Comparison of ENCODE assay signal across 21 mouse cellular contexts in genomic region chr8:64422850-64423214, GRCm38 (mm10).
DNase-seq lines count a peak whose midpoint lies in the region; ATAC-seq and TF ChIP-seq lines count a peak whose summit lies in the region.
"Had no signal": no experiment of that assay in that cellular context is flagged by ENCODE, and none has a peak within 500 bp of the region (broad histone marks: within the 10 kb centered on the region; RNA-seq: fewer than 3 reads in every experiment).

No protein-coding gene starts in this region.

- no peaks in the 10 kb centered on the region for H3K9me3 ChIP-seq in midbrain, embryonic 12.5 days
- H3K9me3 ChIP-seq in midbrain, embryonic 10.5 days (replicated peaks), result no peaks in the 10 kb centered on the region
- H3K9me3 ChIP-seq in forebrain, embryonic 16.5 days (ENCODE audit: control insufficient read depth, low read length), result no peaks in the 10 kb centered on the region
- no peaks in the 10 kb centered on the region for H3K9me3 ChIP-seq in midbrain, embryonic 13.5 days
- no peaks in the 10 kb centered on the region for H3K9me3 ChIP-seq in kidney, embryonic 16.5 days (ENCODE audit: low read length)
- H3K9me3 ChIP-seq: embryonic facial prominence, embryonic 12.5 days; heart, embryonic 13.5 days had no signal

- 0 out of 2 replicates have a peak, but pooled peaks cover 5% of the 10 kb centered on the region for H3K27me3 ChIP-seq in midbrain, embryonic 12.5 days
- no peaks in the 10 kb centered on the region; the same call in 1 of the 2 replicates for H3K27me3 ChIP-seq in midbrain, embryonic 10.5 days (ENCODE audit: low read depth, poor library complexity, severe bottlenecking)
- no peaks in the 10 kb centered on the region for H3K27me3 ChIP-seq in forebrain, embryonic 16.5 days (replicated peaks; ENCODE audit: control insufficient read depth, insufficient read depth, low read length)
- no peaks in the 10 kb centered on the region; the same call in 1 of the 2 replicates for H3K27me3 ChIP-seq in midbrain, embryonic 13.5 days
- H3K27me3 ChIP-seq in kidney, embryonic 16.5 days (ENCODE audit: insufficient read depth, low read length), result no peaks in the 10 kb centered on the region
- H3K27me3 ChIP-seq: embryonic facial prominence, embryonic 12.5 days; heart, embryonic 13.5 days had no signal

- WGBS in midbrain, embryonic 12.5 days, result 42% methylated on average over 4 of the region's 4 CpGs
- 73% methylated on average over 4 of the region's 4 CpGs for WGBS in midbrain, embryonic 10.5 days
- WGBS in forebrain, embryonic 16.5 days, result 9% methylated on average over 4 of the region's 4 CpGs
- 28% methylated on average over 4 of the region's 4 CpGs for WGBS in midbrain, embryonic 13.5 days
- 90% methylated on average over 4 of the region's 4 CpGs for WGBS in kidney, embryonic 16.5 days
- 59% methylated on average over 4 of the region's 4 CpGs for WGBS in lung, adult 2 months

- H3K4me3 ChIP-seq in midbrain, embryonic 12.5 days, result no peak overlapping the region
- H3K4me3 ChIP-seq in midbrain, embryonic 10.5 days, result no peak overlapping the region
- H3K4me3 ChIP-seq in forebrain, embryonic 16.5 days (replicated peaks; ENCODE audit: low read length), result no peak overlapping the region
- H3K4me3 ChIP-seq in midbrain, embryonic 13.5 days (replicated peaks), result no peak overlapping the region
- H3K4me3 ChIP-seq in kidney, embryonic 16.5 days (ENCODE audit: low read length), result no peak overlapping the region
- no peak overlapping the region for H3K4me3 ChIP-seq in lung, adult 2 months (replicated peaks; ENCODE audit: extremely low read depth, low read depth, low read length)
- H3K4me3 ChIP-seq: embryonic facial prominence, embryonic 12.5 days; heart, adult 2 months; heart, embryonic 13.5 days had no signal

- no peak for TF ChIP-seq POLR2A in lung, adult 2 months (IDR thresholded peaks at IDR 0.05; ENCODE audit: borderline replicate concordance, extremely low read depth, low read depth, low read length)

- H3K4me2 ChIP-seq in midbrain, embryonic 12.5 days (replicated peaks), result no peak overlapping the region
- no peak overlapping the region for H3K4me2 ChIP-seq in forebrain, embryonic 16.5 days (ENCODE audit: low read length)
- no peak overlapping the region for H3K4me2 ChIP-seq in midbrain, embryonic 13.5 days (replicated peaks)
- H3K4me2 ChIP-seq in kidney, embryonic 16.5 days (replicated peaks; ENCODE audit: low read depth, low read length), result no peak overlapping the region
- H3K4me2 ChIP-seq: embryonic facial prominence, embryonic 12.5 days; heart, embryonic 13.5 days had no signal

- ATAC-seq in midbrain, embryonic 12.5 days (ENCODE audit: low FRiP score, low read depth), result 0 out of 2 replicates have a peak, but pooled peaks have one; percentile 11
- peak; percentile 60 for ATAC-seq in forebrain, embryonic 16.5 days
- ATAC-seq in midbrain, embryonic 13.5 days, result peak; percentile 44
- ATAC-seq in kidney, embryonic 16.5 days (ENCODE audit: low FRiP score, low TSS enrichment), result no peak
- ATAC-seq: lung, postnatal 0 days had no signal

- DNase-seq in midbrain, embryonic 10.5 days (ENCODE audit: low spot score), result no peak
- DNase-seq in layer of hippocampus, adult 9-11 months, result no peak
- no peak for DNase-seq in lung, adult 2 months
- DNase-seq: adrenal gland, adult 2 months; cerebellum, adult 18-20 months; cerebellum, postnatal 25 days; gastrocnemius, postnatal 36 days; heart, adult 2 months; heart, postnatal 14 days; kidney, adult 18-20 months; kidney, postnatal 10 days; right cerebral cortex, postnatal 4 days; thymus, postnatal 25 days had no signal

- no peak overlapping the region for H3K27ac ChIP-seq in midbrain, embryonic 12.5 days (replicated peaks)
- H3K27ac ChIP-seq in midbrain, embryonic 10.5 days (replicated peaks), result no peak overlapping the region
- no peak overlapping the region for H3K27ac ChIP-seq in forebrain, embryonic 16.5 days (ENCODE audit: low read length)
- H3K27ac ChIP-seq in midbrain, embryonic 13.5 days, result no peak overlapping the region
- H3K27ac ChIP-seq in kidney, embryonic 16.5 days (ENCODE audit: low read length), result no peak overlapping the region
- H3K27ac ChIP-seq: embryonic facial prominence, embryonic 12.5 days; heart, adult 2 months; heart, embryonic 13.5 days; macrophage had no signal

- H3K4me1 ChIP-seq in midbrain, embryonic 12.5 days, result peaks cover 18% of the 10 kb centered on the region
- peaks cover 19% of the 10 kb centered on the region for H3K4me1 ChIP-seq in midbrain, embryonic 10.5 days
- H3K4me1 ChIP-seq in forebrain, embryonic 16.5 days (replicated peaks; ENCODE audit: control insufficient read depth, insufficient read depth, low read length), result peaks cover 7% of the 10 kb centered on the region
- H3K4me1 ChIP-seq in midbrain, embryonic 13.5 days (replicated peaks), result peaks cover 16% of the 10 kb centered on the region
- no peaks in the 10 kb centered on the region for H3K4me1 ChIP-seq in kidney, embryonic 16.5 days (ENCODE audit: insufficient read depth, low read length)
- no peaks in the 10 kb centered on the region for H3K4me1 ChIP-seq in lung, adult 2 months (ENCODE audit: control insufficient read depth, insufficient read depth, low read length)
- H3K4me1 ChIP-seq: embryonic facial prominence, embryonic 12.5 days had no signal

- no peak for TF ChIP-seq CTCF in lung, adult 2 months (IDR thresholded peaks at IDR 0.05; ENCODE audit: insufficient read depth, low read length)

- H3K36me3 ChIP-seq in midbrain, embryonic 12.5 days, result no peaks in the 10 kb centered on the region
- no peaks in the 10 kb centered on the region for H3K36me3 ChIP-seq in midbrain, embryonic 10.5 days
- H3K36me3 ChIP-seq in forebrain, embryonic 16.5 days (ENCODE audit: control insufficient read depth, insufficient read depth), result no peaks in the 10 kb centered on the region
- H3K36me3 ChIP-seq in midbrain, embryonic 13.5 days, result no peaks in the 10 kb centered on the region
- no peaks in the 10 kb centered on the region for H3K36me3 ChIP-seq in kidney, embryonic 16.5 days (ENCODE audit: insufficient read depth, low read length)
- H3K36me3 ChIP-seq: embryonic facial prominence, embryonic 12.5 days; heart, embryonic 13.5 days had no signal

- H3K9ac ChIP-seq in midbrain, embryonic 12.5 days (replicated peaks), result no peak overlapping the region
- no peak overlapping the region for H3K9ac ChIP-seq in forebrain, embryonic 16.5 days (replicated peaks; ENCODE audit: low read depth, low read length)
- H3K9ac ChIP-seq in midbrain, embryonic 13.5 days (replicated peaks), result no peak overlapping the region
- no peak overlapping the region for H3K9ac ChIP-seq in kidney, embryonic 16.5 days (replicated peaks; ENCODE audit: low read length)
- H3K9ac ChIP-seq: embryonic facial prominence, embryonic 12.5 days; heart, embryonic 13.5 days had no signal
